Mouse (Mus musculus) mesoderm, embryonic 11.5 days (tissue): ENCODE results near the gene Tgm6.

Experiments used
- DNase-seq: peaks from one replicate; pipeline ENCODE4 v3.0.0-alpha.2; 2012; ENCODE audit warnings: low read depth, low spot score

Gene Tgm6

DNA sequence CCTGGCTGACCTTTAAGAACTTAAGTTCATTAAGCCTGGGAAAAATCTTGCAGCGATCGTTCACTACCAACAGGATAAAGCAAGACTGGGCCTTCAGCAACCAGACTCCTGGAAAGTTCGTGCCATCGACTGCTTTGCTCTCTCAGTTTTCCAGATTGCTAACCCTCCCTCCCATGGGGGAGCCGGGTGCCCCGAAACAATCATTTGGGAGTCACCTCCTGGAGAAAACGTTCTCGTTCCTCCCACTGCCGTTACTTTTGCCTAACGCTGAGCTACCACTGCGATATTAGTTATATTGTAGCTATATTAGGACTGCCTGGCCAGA, 66.1 kb downstream of the Tgm6 start:
- peak; percentile 12 for DNase-seq

DNA sequence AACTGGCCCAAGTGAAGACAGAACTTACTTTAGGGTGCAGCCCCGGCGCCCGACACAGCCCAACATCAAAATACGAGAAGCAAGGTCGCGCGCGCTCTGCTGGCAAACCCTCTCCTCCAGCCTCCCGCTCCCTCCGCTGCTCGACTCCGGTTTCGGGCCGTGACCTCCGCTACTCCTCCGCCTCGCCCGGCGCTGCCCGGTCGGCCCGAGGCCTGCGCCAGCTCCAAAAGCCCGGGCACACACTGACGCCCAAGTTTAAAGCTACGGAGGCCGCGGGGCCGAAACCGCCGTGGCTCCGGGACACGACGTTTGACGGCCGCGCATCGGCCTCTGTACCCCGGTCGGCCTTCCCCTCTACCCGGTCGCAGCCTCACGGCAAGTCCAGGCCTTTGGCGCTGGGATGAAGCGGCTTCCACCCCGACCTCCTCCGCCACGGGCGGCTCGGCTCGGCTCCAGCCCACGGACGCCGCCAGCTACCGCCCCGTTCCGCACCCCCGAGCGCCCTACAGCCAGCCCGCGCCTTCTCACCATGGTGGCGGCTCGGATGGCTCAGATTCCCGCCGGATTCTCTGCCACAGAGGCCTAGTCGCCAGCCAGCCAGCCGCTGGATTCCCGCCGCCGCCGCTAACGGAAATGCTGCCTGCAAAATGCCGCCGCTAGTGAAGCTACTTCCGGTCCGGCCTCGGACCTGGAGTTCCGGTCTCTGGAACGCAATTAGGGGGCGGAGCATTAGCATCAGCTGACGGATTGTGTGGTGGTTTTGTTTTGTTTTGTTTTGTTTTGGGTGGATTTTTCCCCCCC, 66.7 kb downstream of the Tgm6 start, which contains the start of gene Snrpb:
Gene Snrpb (minus strand): TSS at position 698 of the 801 bp plus-strand sequence.
- peak; percentile 94 for DNase-seq

DNA sequence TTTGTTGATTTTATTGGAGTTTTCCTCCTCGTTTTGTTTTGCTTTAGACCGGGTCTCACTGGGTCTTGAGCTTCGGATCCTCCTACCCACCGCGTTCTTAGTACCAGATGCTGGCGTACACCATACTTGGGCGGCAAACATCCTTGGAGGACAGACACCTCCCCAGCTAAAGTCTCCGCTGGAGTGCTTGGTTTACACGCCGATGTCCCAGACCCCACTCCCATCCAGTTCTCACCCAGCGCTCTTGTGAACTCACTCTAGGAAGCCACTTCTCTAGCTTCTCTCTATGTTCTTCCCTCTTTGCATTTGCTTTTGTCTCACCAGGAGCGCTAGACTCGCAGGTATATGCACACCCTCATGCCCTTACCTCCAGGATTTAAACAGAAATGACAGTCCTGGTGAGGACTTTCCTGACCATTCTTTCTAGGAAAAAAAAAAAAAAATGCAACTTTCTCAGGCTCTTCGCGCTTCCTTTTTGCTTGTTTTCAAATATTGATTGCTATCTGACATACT, 67.3 kb downstream of the Tgm6 start:
- DNase-seq = no peak

DNA sequence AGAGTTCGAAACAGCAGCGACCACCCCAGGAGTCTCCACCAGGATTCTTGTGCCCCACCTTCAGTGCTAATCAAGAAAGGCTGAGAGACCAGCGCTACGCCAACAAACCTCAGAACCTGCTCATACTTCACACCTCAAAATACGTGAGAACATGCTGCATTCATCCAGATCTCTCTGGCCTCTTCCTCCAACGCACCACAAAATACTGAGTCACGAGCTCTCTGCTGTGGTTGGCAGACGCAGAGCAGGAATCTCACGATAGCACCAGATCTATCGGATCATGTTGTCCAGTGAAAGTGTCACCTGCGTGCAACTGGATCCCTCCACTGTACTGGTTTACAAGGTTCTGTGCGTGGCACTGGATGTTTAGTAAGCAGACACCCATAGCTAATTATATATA, 76.2 kb downstream of the Tgm6 start:
- no peak for DNase-seq

DNA sequence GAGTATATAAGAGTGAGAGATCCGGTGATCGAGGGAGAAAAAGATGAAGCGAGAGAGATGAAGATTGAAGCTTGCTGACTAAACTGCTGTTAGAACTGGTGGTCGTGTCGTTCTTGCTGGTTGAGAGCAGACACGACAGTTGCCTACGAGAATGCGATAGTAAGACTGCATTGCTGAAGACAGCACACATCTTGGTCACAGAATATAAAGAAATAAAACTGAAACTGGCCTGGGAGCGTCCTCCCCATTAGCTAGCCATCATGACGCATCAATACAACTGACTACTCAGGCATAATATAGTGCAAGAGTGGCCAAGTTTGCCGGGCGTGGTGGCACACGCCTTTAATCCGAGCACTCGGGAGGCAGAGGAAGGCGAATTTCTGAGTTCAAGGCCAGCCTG, 82.7 kb downstream of the Tgm6 start, which contains the start of gene Tmc2:
Gene Tmc2 (plus strand): TSS at position 301 of the 400 bp plus-strand sequence.
- no peak for DNase-seq

GRCm38 (mm10) chr2:130200961-130201360, 88.7 kb downstream of the Tgm6 start:
- DNase-seq = no peak
